1 mouse cellular context compared by ENCODE assay signal in the genomic region with DNA sequence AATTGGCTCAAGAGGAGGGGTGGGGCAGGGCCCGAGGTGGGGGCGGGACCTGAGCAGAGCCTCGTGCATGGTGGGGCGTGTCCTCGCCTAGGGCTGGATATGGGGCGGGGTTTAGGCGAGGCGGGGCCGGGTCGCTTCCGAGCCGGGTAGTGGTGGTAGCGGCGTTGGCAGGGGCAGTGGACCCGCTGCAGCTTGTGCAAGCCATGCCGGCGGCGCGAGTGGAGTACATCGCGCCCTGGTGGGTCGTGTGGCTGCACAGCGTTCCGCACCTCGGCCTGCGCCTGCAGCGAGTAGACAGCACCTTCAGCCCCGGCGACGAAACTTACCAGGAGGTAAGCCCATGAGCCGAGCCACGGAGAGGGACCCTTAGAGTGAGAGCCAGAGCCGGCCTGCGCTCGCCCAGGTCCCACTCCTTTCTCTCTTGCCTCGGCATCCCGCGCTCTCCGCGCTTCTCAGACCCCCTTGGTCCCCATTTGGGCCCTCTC.
TF ChIP-seq lines count a peak whose summit lies in the region.

Gene Ttyh2 (plus strand): TSS at position 91 of the 485 bp plus-strand sequence.

TF ChIP-seq in MEL, 35 proteins besides CTCF, POLR2A, EP300 and RAD21 (continued from another document):
- no peak for TF ChIP-seq E2F4 (IDR thresholded peaks at IDR 0.05; ENCODE audit: borderline replicate concordance, low read depth, low read length)
- TF ChIP-seq MYB (IDR thresholded peaks at IDR 0.05; ENCODE audit: low read depth, low read length): no peak
- no peak for TF ChIP-seq ZKSCAN1 (IDR thresholded peaks at IDR 0.05; ENCODE audit: low read depth, low read length)
- TF ChIP-seq UBTF (IDR thresholded peaks at IDR 0.05; ENCODE audit: borderline replicate concordance, insufficient read depth, low read depth, low read length): no peak
